Mouse (Mus musculus): Measurements from ENCODE around the gene Ccr10.

GRCm38 (mm10) chr11:101133037-101133436 is 42.2 kb downstream of the Ccr10 start:
- no peak for TF ChIP-seq CTCF (IDR thresholded peaks at IDR 0.05; ENCODE audit: control insufficient read depth, insufficient read depth, insufficient read length)
- TF ChIP-seq USF1 (IDR thresholded peaks at IDR 0.05; ENCODE audit: low read depth): no peak
